Mouse (Mus musculus) testis, adult 2 months (tissue): Measurements from ENCODE around the gene Gm5142.

Experiments
- CTCF ChIP-seq: fragments of 200-500 bp; IDR thresholded peaks from 2 replicates; pipeline ENCODE4 v1.5.1; 2012; ENCODE audit warnings: low read depth, mild to moderate bottlenecking, inconsistent platforms, low read length, moderate library complexity; ENCODE audit not compliant: control insufficient read depth, insufficient read depth, insufficient replicate concordance
- POLR2A ChIP-seq: fragments of 200-500 bp; IDR thresholded peaks from 2 replicates; pipeline ENCODE4 v1.6.1; 2012; ENCODE audit warnings: low read depth, mild to moderate bottlenecking, inconsistent platforms, low read length, moderate library complexity; ENCODE audit not compliant: control insufficient read depth

DNA sequence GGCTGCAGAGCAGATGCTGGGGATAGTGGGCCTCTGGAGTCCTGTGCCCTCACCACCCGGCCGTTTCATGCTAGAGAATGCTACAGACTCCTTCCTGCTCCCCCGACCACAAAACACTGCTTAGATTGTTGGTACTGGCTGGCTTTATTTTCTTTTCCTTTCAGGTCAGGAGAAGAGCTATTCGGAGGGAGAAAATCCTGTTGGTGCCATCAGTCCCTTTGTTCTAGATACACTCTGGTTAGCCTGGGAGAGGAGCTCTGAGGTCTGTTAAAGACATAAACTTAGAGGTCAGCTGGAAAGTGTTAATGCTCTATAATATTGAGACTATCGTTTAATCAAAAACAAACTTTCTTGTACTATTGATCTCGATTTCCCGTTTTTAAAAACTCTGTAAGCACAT is 26.9 kb upstream of the Gm5142 start:
- TF ChIP-seq CTCF (no peak), POLR2A (no peak)
